Mouse (Mus musculus) CH12.LX (cell line): ENCODE measurements around the gene Pnpla3. TPM values are rescaled to one million over a fixed set of nuclear protein-coding genes. Genes with fewer than 3 reads are reported as not detected.

Source experiments
- DNase-seq: peaks from one replicate; pipeline ENCODE4 v3.0.0-alpha.2; 2013; ENCODE audit errors: extremely low read depth
- H3K27ac ChIP-seq: 2 replicates; pipeline ENCODE4 v1.5.1; 2012; ENCODE audit warnings: low read depth, mild to moderate bottlenecking, control low read depth, moderate library complexity; ENCODE audit not compliant: insufficient read depth
- H3K27me3 ChIP-seq: replicated peaks from 2 replicates; pipeline ENCODE3; 2012; ENCODE audit warnings: inconsistent platforms
- H3K36me3 ChIP-seq, 2 experiments: replicated peaks in 1 of 2; 2 replicates each; pipeline versions ENCODE3 to v1.6.1; 2012; ENCODE audit warnings: inconsistent platforms in 1 of 2, low read length in 1 of 2, mild to moderate bottlenecking in 1 of 2, mixed read lengths in 1 of 2, moderate library complexity in 1 of 2; ENCODE audit not compliant: control insufficient read depth in 1 of 2, insufficient read depth in 1 of 2
- H3K4me1 ChIP-seq, 2 experiments: 2 replicates each; pipeline ENCODE4 v1.6.1; 2012; ENCODE audit warnings: inconsistent platforms in 1 of 2, moderate library complexity in 1 of 2; ENCODE audit not compliant: insufficient read depth in 2 of 2, control insufficient read depth in 1 of 2
- H3K4me2 ChIP-seq: 2 replicates; pipeline ENCODE4 v1.6.1; 2012; ENCODE audit warnings: low read depth, mild to moderate bottlenecking, control low read depth; ENCODE audit not compliant: poor library complexity, insufficient read depth, severe bottlenecking
- H3K4me3 ChIP-seq, 3 experiments: fragments of 150-350 bp in 1 of 3; sonication (generic) in 1 of 3; replicated peaks in 1 of 3; 2 replicates each; pipeline versions ENCODE3 to v1.5.1; 2011 to 2012; ENCODE audit warnings: low read depth in 2 of 3, low read length in 2 of 3, mild to moderate bottlenecking in 2 of 3, moderate library complexity in 2 of 3, control low read depth in 1 of 3, improper control_type of control experiment in 1 of 3, inconsistent platforms in 1 of 3, mixed read lengths in 1 of 3; ENCODE audit not compliant: poor library complexity in 1 of 3
- H3K79me2 ChIP-seq: replicated peaks from 2 replicates; pipeline ENCODE4 v1.6.1; 2012; ENCODE audit warnings: mild to moderate bottlenecking, moderate library complexity; ENCODE audit not compliant: control insufficient read depth, poor library complexity, insufficient read depth, severe bottlenecking; ENCODE audit errors: extremely low read depth
- H3K9ac ChIP-seq: 2 replicates; pipeline ENCODE4 v1.6.1; 2012; ENCODE audit warnings: low read depth, mild to moderate bottlenecking, control low read depth, moderate library complexity; ENCODE audit not compliant: insufficient read depth
- H3K9me3 ChIP-seq: replicated peaks from 2 replicates; pipeline ENCODE3; 2012; ENCODE audit warnings: low read length, inconsistent platforms, mixed read lengths
- BHLHE40 ChIP-seq: IDR thresholded peaks from 2 replicates; pipeline ENCODE4 v1.6.1; 2011; ENCODE audit warnings: mild to moderate bottlenecking, low read depth, low read length, improper control_type of control experiment
- CHD1 ChIP-seq: IDR thresholded peaks from 2 replicates; pipeline ENCODE4 v1.6.1; 2012; ENCODE audit warnings: low read depth, low read length, improper control_type of control experiment, inconsistent platforms
- CTCF ChIP-seq, 2 experiments: IDR thresholded peaks in 1 of 2; conservative IDR thresholded peaks in 1 of 2; 2 replicates each; pipeline ENCODE4 v1.5.1; 2011 to 2012; ENCODE audit warnings: low read depth in 2 of 2, low read length in 2 of 2, improper control_type of control experiment in 1 of 2, inconsistent platforms in 1 of 2, mild to moderate bottlenecking in 1 of 2, moderate library complexity in 1 of 2
- E2F4 ChIP-seq: IDR thresholded peaks from 2 replicates; pipeline ENCODE4 v1.6.1; 2011; ENCODE audit warnings: low read depth, low read length, improper control_type of control experiment; ENCODE audit not compliant: insufficient replicate concordance
- ELF1 ChIP-seq: IDR thresholded peaks from 2 replicates; pipeline ENCODE4 v1.6.1; 2014; ENCODE audit warnings: low read depth, mild to moderate bottlenecking, inconsistent platforms, low read length, improper control_type of control experiment
- EP300 ChIP-seq: IDR thresholded peaks from 2 replicates; pipeline ENCODE4 v1.6.1; 2011; ENCODE audit warnings: low read length, improper control_type of control experiment
- ETS1 ChIP-seq: conservative IDR thresholded peaks from 2 replicates; pipeline ENCODE4 v1.6.1; 2012; ENCODE audit warnings: low read depth, mild to moderate bottlenecking, inconsistent platforms, low read length, improper control_type of control experiment, moderate library complexity
- HCFC1 ChIP-seq: IDR thresholded peaks from 2 replicates; pipeline ENCODE4 v1.6.1; 2012; ENCODE audit warnings: low read depth, mild to moderate bottlenecking, inconsistent platforms, low read length, improper control_type of control experiment
- IRF4 ChIP-seq: IDR thresholded peaks from 2 replicates; pipeline ENCODE4 v1.6.1; 2014; ENCODE audit warnings: low read depth, mild to moderate bottlenecking, inconsistent platforms, low read length, improper control_type of control experiment
- JUN ChIP-seq: IDR thresholded peaks from 2 replicates; pipeline ENCODE4 v1.6.1; 2011; ENCODE audit warnings: low read depth, mild to moderate bottlenecking, low read length, improper control_type of control experiment, moderate library complexity; ENCODE audit not compliant: insufficient read depth
- JUND ChIP-seq: conservative IDR thresholded peaks from 2 replicates; pipeline ENCODE4 v1.6.1; 2011; ENCODE audit warnings: low read depth, low read length, improper control_type of control experiment
- KAT2A ChIP-seq: IDR thresholded peaks from 2 replicates; pipeline ENCODE4 v1.6.1; 2012; ENCODE audit warnings: low read length, improper control_type of control experiment, inconsistent platforms; ENCODE audit not compliant: insufficient replicate concordance
- MEF2A ChIP-seq: IDR thresholded peaks from 2 replicates; pipeline ENCODE4 v1.6.1; 2014; ENCODE audit warnings: low read depth, mild to moderate bottlenecking, inconsistent platforms, low read length, improper control_type of control experiment, borderline replicate concordance
- MYC ChIP-seq: IDR thresholded peaks from 2 replicates; pipeline ENCODE4 v1.6.1; 2011; ENCODE audit warnings: low read depth, mild to moderate bottlenecking, improper control_type of control experiment, low read length
- NELFE ChIP-seq: IDR thresholded peaks from 2 replicates; pipeline ENCODE4 v1.6.1; 2011; ENCODE audit warnings: low read depth, low read length, improper control_type of control experiment
- NRF1 ChIP-seq: IDR thresholded peaks from 2 replicates; pipeline ENCODE4 v1.6.1; 2014; ENCODE audit warnings: low read depth, mild to moderate bottlenecking, inconsistent platforms, low read length, improper control_type of control experiment, moderate library complexity
- PAX5 ChIP-seq: IDR thresholded peaks from 2 replicates; pipeline ENCODE4 v1.6.1; 2012; ENCODE audit warnings: low read length, inconsistent platforms, mixed read lengths
- POLR2A ChIP-seq: IDR thresholded peaks from 2 replicates; pipeline ENCODE4 v1.6.1; 2011; ENCODE audit warnings: low read depth, mild to moderate bottlenecking, improper control_type of control experiment, low read length
- POLR2AphosphoS2 ChIP-seq: IDR thresholded peaks from 2 replicates; pipeline ENCODE4 v1.6.1; 2011; ENCODE audit warnings: low read depth, low read length, improper control_type of control experiment
- RAD21 ChIP-seq: IDR thresholded peaks from 2 replicates; pipeline ENCODE4 v1.6.1; 2011; ENCODE audit warnings: low read depth, mild to moderate bottlenecking, low read length, improper control_type of control experiment, moderate library complexity
- RCOR1 ChIP-seq: conservative IDR thresholded peaks from 2 replicates; pipeline ENCODE4 v1.6.1; 2012; ENCODE audit warnings: low read depth, mild to moderate bottlenecking, inconsistent platforms, low read length, improper control_type of control experiment
- SIN3A ChIP-seq: IDR thresholded peaks from 2 replicates; pipeline ENCODE4 v1.6.1; 2012; ENCODE audit warnings: low read length, improper control_type of control experiment, inconsistent platforms
- TBP ChIP-seq: conservative IDR thresholded peaks from 2 replicates; pipeline ENCODE4 v1.6.1; 2011; ENCODE audit warnings: low read depth, low read length, improper control_type of control experiment
- TCF12 ChIP-seq: IDR thresholded peaks from 2 replicates; pipeline ENCODE4 v1.6.1; 2014; ENCODE audit warnings: low read depth, mild to moderate bottlenecking, inconsistent platforms, low read length, improper control_type of control experiment
- UBTF ChIP-seq: IDR thresholded peaks from 2 replicates; pipeline ENCODE4 v1.6.1; 2012; ENCODE audit warnings: low read depth, mild to moderate bottlenecking, inconsistent platforms, low read length, improper control_type of control experiment, moderate library complexity
- USF1 ChIP-seq: IDR thresholded peaks from 2 replicates; pipeline ENCODE4 v1.6.1; 2014; ENCODE audit warnings: low read depth, mild to moderate bottlenecking, inconsistent platforms, low read length, improper control_type of control experiment
- USF2 ChIP-seq: conservative IDR thresholded peaks from 2 replicates; pipeline ENCODE4 v1.6.1; 2011; ENCODE audit warnings: low read depth, low read length, improper control_type of control experiment
- ZC3H11A ChIP-seq: IDR thresholded peaks from 2 replicates; pipeline ENCODE4 v1.6.1; 2012; ENCODE audit warnings: low read depth, mild to moderate bottlenecking, inconsistent platforms, low read length, improper control_type of control experiment
- ZKSCAN1 ChIP-seq: IDR thresholded peaks from 2 replicates; pipeline ENCODE4 v1.6.1; 2012; ENCODE audit warnings: low read depth, inconsistent platforms, low read length, improper control_type of control experiment, borderline replicate concordance
- ZMIZ1 ChIP-seq: IDR thresholded peaks from 2 replicates; pipeline ENCODE4 v1.6.1; 2012; ENCODE audit warnings: low read depth, mild to moderate bottlenecking, inconsistent platforms, low read length, improper control_type of control experiment
- ZNF384 ChIP-seq: IDR thresholded peaks from 2 replicates; pipeline ENCODE4 v1.6.1; 2012; ENCODE audit warnings: low read depth, low read length, improper control_type of control experiment, inconsistent platforms
- dilution Hi-C: fragments of 300-500 bp; cut with MboI; formaldehyde crosslinking; loops from 2 replicates; pipeline ENCODE4 v1.14.3; 2020; ENCODE audit warnings: low sequenced_read_pairs; ENCODE audit not compliant: extremely low pct_unique_long_range_greater_than_20kb, extremely low pct_ligation_motif_present
- in situ Hi-C: fragments of 300-500 bp; cut with MboI; formaldehyde crosslinking; loops from 3 replicates; pipeline ENCODE4 v1.14.3; 2019; ENCODE audit warnings: low sequenced_read_pairs, low pct_ligation_motif_present, low pct_unique_long_range_greater_than_20kb, mixed read lengths
- polyA plus RNA-seq: library from polyadenylated mRNA; unstranded; fragments of >175 nt; gene quantifications from 2 replicates; pipeline ENCODE4 v1.2.1, GENCODE M21; 2012; ENCODE audit warnings: low read depth; ENCODE audit not compliant: insufficient read length
- total RNA-seq, 2 experiments: library from RNA; depleted of rRNA; stranded (reverse); fragments of 300-350 nt in 1 of 2; fragments of >200 nt in 1 of 2; gene quantifications; 2 replicates each; pipeline ENCODE4 v1.2.3; 2012 to 2014

Gene Pnpla3
- total and polyA plus RNA-seq, 3 experiments, result 0.41 to 3.2 (median 2.2) TPM

DNA sequence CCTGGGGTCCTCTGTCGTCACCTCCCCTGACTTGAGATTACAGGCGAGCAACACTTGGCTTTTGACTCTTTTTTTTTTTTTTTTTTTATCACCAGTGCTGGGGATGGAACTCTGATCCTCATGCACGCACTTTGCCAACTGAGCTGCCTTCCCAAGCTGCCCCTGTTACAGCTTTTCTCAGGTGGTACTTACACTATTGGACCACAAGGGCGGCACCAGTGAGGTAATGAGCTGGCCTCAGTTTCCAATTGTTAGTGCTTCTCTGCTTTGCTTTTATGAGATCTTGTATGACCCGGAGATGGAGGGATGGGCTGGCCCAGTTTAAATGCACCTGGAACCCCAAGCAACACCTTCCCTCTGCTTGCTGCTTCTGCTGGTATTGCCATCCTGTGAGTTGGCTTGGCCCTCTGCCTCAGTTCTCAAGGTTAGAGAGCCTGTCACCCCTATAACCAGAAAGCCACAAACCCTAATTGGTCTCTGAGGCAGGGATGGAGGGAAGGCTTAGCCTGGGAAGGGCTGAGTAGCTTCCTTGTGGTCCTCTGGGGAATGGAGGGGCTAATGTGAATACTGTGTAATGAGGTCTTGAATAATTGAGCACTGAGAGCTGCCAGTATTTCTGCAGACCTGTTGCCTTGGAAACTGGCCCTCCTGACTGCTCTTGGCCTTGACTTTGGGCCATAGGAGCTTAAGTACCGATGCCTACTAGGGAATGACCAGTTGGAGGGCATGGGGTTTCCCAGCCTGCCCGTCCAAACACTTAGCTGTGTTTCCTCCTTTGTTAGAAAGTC lies 67.4 kb downstream of the Pnpla3 start:
- in situ Hi-C loops (no loop called here), dilution Hi-C loops (no loop called here)
- no peak overlapping the region for H3K4me2 ChIP-seq
- no peaks in the 10 kb centered on the region for H3K9me3 ChIP-seq
- no peaks in the 10 kb centered on the region for H3K79me2 ChIP-seq
- no peak; a peak in 2 of 4 replicates for TF ChIP-seq CTCF (conservative IDR thresholded peaks at IDR 0.05 in 1 of 2, IDR thresholded peaks at IDR 0.05 in 1 of 2; ENCODE audit: low read depth in 2 of 2, low read length in 2 of 2)
- TF ChIP-seq MYC, result no peak
- no peak for TF ChIP-seq RAD21
- TF ChIP-seq JUN, result no peak
- no peak for TF ChIP-seq UBTF
- no peak for TF ChIP-seq ETS1
- no peak for TF ChIP-seq KAT2A
- TF ChIP-seq ZC3H11A, result no peak
- TF ChIP-seq EP300, result no peak
- TF ChIP-seq POLR2AphosphoS2, result no peak
- no peak for TF ChIP-seq ELF1
- no peak for TF ChIP-seq NRF1
- TF ChIP-seq BHLHE40, result no peak
- TF ChIP-seq SIN3A, result no peak
- no peak for TF ChIP-seq USF1
- no peak for TF ChIP-seq ZMIZ1
- no peak for TF ChIP-seq E2F4
- no peaks in the 10 kb centered on the region for H3K27me3 ChIP-seq
- H3K4me3 ChIP-seq, result no peak overlapping the region
- no peaks in the 10 kb centered on the region for H3K36me3 ChIP-seq
- H3K27ac ChIP-seq, result no peak overlapping the region
- DNase-seq, result no peak
- peaks cover 16 to 42% of the 10 kb centered on the region in 2 experiments for H3K4me1 ChIP-seq
- no peak overlapping the region for H3K9ac ChIP-seq

DNA sequence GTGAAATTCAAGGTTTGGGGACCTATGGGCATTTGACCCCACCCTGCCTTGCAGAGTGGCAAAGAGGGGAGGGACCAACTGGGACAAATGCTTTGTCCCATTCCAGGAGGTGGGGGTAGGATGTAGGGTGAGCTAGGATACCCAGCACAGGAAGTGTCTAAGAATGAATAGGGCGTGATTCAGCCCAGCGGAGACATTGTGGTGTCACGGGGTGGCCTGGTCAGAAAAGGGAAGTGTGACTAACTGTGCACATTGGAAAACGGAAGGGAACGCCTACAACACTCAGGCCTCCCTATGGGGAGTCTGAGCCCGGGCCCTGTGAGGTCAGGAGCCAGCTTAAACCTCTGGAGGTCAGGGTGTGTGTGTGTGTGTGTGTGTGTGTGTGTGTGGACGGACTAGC lies 68.0 kb downstream of the Pnpla3 start:
- Histone ChIP-seq H3K4me1 (peaks cover 16 to 43% of the 10 kb centered on the region in 2 experiments), H3K9me3 (no peaks in the 10 kb centered on the region), H3K36me3 (no peaks in the 10 kb centered on the region), H3K27ac (no peak overlapping the region), H3K79me2 (no peaks in the 10 kb centered on the region), H3K4me2 (no peak overlapping the region), H3K9ac (no peak overlapping the region), H3K27me3 (no peaks in the 10 kb centered on the region), H3K4me3 (no peak overlapping the region)
- dilution Hi-C loops (no loop called here), in situ Hi-C loops (no loop called here)
- DNase-seq, result peak; percentile 67
- TF ChIP-seq HCFC1 (no peak), MYC (no peak), ETS1 (peak; percentile 66), RAD21 (no peak), MEF2A (peak; percentile 31; the same call in 1 of the 2 replicates), CHD1 (no peak), SIN3A (no peak), PAX5 (no peak), NELFE (no peak), ZKSCAN1 (no peak), JUND (no peak), CTCF (conservative IDR thresholded peaks at IDR 0.05 in 1 of 2, IDR thresholded peaks at IDR 0.05 in 1 of 2; ENCODE audit: low read depth in 2 of 2, low read length in 2 of 2) (no peak), NRF1 (no peak), ZNF384 (no peak), RCOR1 (no peak), TCF12 (0 out of 2 replicates have a peak, but pooled peaks have one; percentile 38), IRF4 (peak; percentile 86), POLR2A (no peak), JUN (no peak), USF2 (no peak), TBP (0 out of 2 replicates have a peak, but pooled peaks have one; percentile 11)
